Mouse (Mus musculus): ENCODE results near the gene Msmb.
A peak's percentile ranks its signal among the peaks of the same experiment; 100 is the strongest.
"Not testable (repeated sequence)": the region's sequence is repeated elsewhere in the genome, so short reads cannot be mapped to it uniquely, and the experiment has no call there.

Msmb gene

DNA sequence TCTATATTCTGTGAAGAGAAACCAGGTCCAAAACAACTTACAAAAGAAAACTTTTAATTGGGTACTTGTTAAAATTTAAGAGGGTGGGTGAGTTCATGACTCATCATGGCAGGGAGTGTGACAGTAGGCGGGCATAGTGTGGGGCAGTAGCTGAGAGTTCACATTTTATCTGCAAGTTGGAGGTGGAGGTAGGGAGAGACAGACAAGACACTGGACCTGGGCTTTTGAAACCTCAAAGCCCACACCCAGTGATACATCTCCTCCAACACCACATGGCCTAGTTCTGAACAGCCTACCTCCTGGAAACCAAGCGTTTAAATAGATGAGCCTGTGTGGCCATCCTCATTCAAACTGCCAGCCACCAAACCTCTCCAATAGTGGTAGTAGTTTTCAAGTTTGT is 33.5 kb downstream of the Msmb start:
- no peak for DNase-seq (ENCODE audit: low read depth, low spot score)

- DNase-seq (ENCODE audit: low read depth, low spot score) = not testable (repeated sequence)
These were observed 34.8 kb downstream of the Msmb start for GRCm38 (mm10) chr14:32176590-32176989.

GRCm38 (mm10) chr14:32179393-32180195 is 37.8 kb downstream of the Msmb start:
- no peak for DNase-seq (ENCODE audit: low read depth, low spot score)

DNA sequence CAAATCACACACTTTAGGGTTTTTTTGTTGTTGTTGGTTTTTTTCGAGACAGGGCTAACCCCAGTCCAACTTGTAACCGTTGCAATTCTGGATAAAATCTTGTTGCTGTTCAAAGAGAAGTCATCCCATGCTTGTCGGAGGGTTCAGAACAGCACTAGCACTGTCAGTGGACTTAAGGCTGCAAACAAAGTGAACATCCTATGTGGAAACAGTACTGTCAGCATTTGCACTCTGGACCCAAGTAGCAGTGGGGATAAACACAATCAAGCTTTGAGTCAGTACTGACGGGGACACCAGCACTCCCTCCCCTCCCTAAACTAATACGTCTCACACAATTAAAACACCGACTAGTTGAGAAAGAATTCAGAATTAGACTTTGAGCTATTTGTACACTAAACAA is 39.0 kb downstream of the Msmb start:
- DNase-seq (ENCODE audit: low read depth, low spot score) = no peak

GRCm38 (mm10) chr14:32183846-32184245 is 42.0 kb downstream of the Msmb start:
- no peak for DNase-seq (ENCODE audit: low read depth, low spot score)

- no peak for DNase-seq (ENCODE audit: low read depth, low spot score)
These were observed 49.0 kb downstream of the Msmb start for GRCm38 (mm10) chr14:32190627-32191391.

DNA sequence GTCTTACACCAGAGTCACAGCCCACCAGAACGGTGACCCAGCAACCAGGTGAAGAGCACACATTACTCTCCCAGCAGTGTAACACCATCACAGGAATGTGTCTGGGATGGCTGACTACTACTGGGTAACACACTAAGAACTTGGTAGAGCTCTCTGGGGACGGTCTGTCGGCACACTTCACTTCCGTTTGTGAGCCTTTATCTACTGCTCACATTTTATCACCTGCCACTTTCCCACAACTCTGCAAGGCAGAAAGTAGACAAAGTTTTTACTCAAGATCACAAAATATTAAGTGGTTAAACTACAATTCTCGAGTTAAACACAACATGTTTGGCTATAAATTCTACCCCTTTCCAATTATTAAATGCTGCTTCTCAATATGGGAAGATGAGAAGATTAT is 50.1 kb downstream of the Msmb start:
- DNase-seq (ENCODE audit: low read depth, low spot score) = no peak

DNA sequence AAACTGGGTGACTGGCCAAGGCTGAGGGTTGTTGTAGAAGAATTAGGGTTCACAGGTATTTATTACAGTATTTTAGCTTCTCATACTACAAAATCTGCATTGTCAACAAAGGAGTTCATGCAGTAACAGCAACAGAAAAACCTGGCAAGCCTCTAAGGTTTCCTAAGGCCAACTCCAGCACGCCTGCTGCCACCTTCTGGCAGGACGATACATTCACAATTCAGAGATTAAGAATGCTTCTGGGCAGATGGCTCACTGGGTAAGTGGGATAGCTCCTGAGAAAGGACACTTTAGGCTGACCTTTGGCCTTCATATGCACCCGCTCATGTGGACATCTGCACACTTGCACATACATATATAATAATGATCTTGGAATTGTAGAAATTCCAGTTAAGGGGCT is 50.6 kb downstream of the Msmb start:
- peak; percentile 44 for DNase-seq (ENCODE audit: low read depth, low spot score)

- not testable (repeated sequence) for DNase-seq (ENCODE audit: low read depth, low spot score)
These were observed 51.7 kb downstream of the Msmb start for GRCm38 (mm10) chr14:32193557-32193956.

GRCm38 (mm10) chr14:32201354-32201753 is 59.5 kb downstream of the Msmb start:
- DNase-seq (ENCODE audit: low read depth, low spot score) = no peak

- peak; percentile 81 for DNase-seq (ENCODE audit: low read depth, low spot score)
These were observed 60.1 kb downstream of the Msmb start, which contains the start of the genes Timm23 and Parg for GRCm38 (mm10) chr14:32201791-32202451. TSS of gene Timm23 (minus strand) at chr14:32201898. TSS of gene Parg (plus strand) at chr14:32201949.
